Mouse (Mus musculus) spleen, adult 12 weeks (tissue): ENCODE results near the gene Snf8.

Source experiments
- DNase-seq: peaks from one replicate; pipeline ENCODE4 v3.0.0; 2022; ENCODE audit warnings: low spot score

Snf8 gene

GRCm38 (mm10) chr11:96074351-96075176 lies 39.9 kb downstream of the Snf8 start:
- no peak for DNase-seq

- no peak for DNase-seq
These were observed 40.5 kb downstream of the Snf8 start for GRCm38 (mm10) chr11:96075177-96075508.

GRCm38 (mm10) chr11:96075509-96076220 lies 41.0 kb downstream of the Snf8 start, which contains the start of gene Atp5g1:
Gene Atp5g1 (minus strand): TSS chr11:96075670.
- peak; percentile 97 for DNase-seq

- DNase-seq, result no peak
These were observed 41.8 kb downstream of the Snf8 start for GRCm38 (mm10) chr11:96076221-96077105.

GRCm38 (mm10) chr11:96080736-96081135 lies 46.1 kb downstream of the Snf8 start:
- DNase-seq, result no peak

GRCm38 (mm10) chr11:96082682-96083081 lies 48.0 kb downstream of the Snf8 start:
- DNase-seq, result no peak

- no peak for DNase-seq
These were observed 53.3 kb downstream of the Snf8 start for GRCm38 (mm10) chr11:96087981-96088380.

GRCm38 (mm10) chr11:96091073-96091472 lies 56.4 kb downstream of the Snf8 start:
- DNase-seq, result no peak

GRCm38 (mm10) chr11:96092674-96093291 lies 58.1 kb downstream of the Snf8 start:
- no peak for DNase-seq

- no peak for DNase-seq
These were observed 58.7 kb downstream of the Snf8 start for GRCm38 (mm10) chr11:96093361-96093760.
